Mouse (Mus musculus): ENCODE measurements at regions not wholly inside any gene's neighbourhood (a gene's known extent, or its start where the extent isn't known, plus 50 kb on each side); places are given as distances from the start of the nearest gene placed in this dataset.

DNA sequence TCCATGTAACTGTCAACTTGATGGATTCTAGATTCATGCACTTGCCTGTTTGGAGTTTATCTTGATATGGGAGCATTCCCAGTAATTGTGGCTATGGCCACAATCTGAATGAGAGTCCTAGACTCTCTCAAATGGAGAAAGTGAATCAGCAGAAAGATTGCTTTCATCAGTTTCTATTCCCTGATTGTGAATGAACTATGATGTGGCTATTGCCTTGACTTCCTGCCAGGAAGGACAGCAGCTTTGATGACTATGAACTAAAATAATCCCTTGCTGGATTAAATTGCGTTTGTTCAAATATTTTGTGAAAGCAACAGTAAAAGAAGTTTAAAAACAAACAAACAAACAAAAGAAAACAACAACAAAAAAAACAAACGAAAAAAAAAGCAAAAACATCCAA lies 407.5 kb downstream of the Tmem182 start:
- intact Hi-C loops (cut with DNase I) = no loop called here
- DNase-seq (ENCODE audit: low spot score) = no peak

DNA sequence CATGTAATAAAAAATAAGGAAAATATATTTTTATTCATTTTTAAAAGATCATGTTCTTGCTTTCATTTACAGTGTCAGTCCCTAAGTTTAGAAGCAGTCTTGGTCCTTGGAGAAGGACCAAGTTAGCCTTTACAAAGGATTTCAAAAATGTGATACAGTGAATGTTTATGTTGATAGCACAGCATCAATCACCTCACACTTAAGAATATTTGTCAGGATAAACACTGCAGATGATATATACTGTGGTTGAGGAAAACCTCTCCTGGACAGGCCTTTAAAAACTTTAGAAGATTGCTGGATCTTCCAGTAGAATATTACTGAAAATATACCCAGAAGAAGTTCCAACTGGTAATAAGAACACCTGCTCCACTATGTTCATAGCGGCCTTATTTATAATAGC lies 420.4 kb downstream of the Tmem182 start:
- intact Hi-C loops (cut with DNase I) = no loop called here
- DNase-seq (ENCODE audit: low spot score) = no peak

DNA sequence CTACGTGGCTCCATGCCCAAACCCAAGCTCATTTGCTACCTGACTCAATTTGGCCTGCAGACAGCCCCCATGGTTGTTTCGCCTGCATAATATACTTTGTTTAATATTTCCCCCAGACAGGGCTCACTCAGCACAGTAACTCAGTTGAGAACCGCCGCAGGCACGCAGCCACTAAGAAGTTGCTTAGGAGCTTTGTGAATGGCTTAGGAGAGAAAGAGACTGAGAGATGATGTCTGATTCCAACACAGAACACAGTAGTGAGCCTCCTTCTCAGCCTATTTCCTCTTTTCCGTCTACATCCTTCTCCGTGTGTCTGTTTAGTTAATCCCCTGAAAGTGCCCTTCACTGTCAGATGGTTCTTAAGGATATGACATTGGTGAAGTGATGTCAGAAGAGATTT lies 429.9 kb downstream of the Tmem182 start:
- DNase-seq (ENCODE audit: low spot score) = no peak
- intact Hi-C loops (cut with DNase I) = no loop called here

DNA sequence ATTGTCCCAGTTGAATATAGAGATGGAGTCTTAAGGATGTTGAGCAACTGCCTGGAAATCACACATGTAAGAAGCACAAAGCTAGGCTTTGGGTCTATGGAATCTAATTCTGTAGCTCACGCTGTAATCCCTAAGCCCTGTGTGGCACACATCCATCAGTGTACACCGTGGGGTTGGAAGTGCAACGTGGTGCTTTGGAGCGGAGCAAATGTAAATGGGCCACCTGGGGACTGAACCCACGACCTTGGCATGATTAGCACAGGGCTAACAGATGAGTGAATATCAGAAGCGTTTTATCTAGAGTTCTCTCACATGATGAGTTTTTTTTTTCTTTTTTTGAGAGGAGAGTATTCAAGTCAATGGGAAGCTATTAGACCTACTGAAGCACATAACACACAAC lies 437.6 kb downstream of the Tmem182 start:
- no peak for DNase-seq (ENCODE audit: low spot score)
- intact Hi-C loops (cut with DNase I) = no loop called here

DNA sequence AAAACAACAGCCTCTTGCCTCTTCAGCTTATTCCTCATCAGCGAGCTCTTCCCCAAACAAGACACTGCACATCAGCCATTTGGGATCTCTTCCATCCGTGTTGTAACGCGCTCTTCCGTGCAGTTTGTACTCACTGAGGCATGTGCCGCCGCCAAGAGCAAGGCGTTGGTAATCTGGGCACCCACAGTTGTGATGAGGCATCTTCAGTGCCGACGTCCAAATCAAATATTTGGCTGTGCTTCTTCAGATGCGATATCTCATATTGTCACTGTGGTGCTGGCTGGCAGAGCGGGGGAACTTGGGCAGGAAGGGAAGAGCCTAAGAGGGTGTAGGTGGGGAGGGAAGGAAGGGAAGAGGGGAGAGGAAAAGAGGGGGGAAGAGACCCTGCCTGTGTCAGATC lies 439.2 kb downstream of the Tmem182 start:
- intact Hi-C loops (cut with DNase I) = no loop called here
- no peak for DNase-seq (ENCODE audit: low spot score)

DNA sequence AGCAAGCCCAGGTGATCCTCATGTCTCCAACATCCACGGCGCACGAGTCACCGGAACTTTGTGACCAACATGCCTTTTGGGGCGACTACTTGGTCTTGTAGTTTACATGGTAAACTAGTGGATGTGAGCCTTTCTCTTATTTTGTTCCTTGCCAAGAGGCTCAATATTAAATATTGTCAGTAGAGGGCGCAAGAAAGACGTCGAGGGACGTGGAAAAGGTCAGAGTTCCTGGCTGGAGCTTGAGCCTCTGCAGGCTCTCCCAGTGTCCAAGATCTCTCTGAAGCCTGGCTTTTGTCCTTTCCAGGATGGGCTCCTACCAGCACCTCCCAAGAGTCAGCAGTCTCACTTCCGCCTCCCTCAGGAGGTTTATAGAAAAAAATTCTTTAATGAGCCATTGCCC lies 458.8 kb downstream of the Tmem182 start:
- DNase-seq (ENCODE audit: low spot score) = no peak
- intact Hi-C loops (cut with DNase I) = loop anchor here (10.0 kb wide), 1 partner anchor 1451 kb away; no protein-coding TSS in a partner anchor

DNA sequence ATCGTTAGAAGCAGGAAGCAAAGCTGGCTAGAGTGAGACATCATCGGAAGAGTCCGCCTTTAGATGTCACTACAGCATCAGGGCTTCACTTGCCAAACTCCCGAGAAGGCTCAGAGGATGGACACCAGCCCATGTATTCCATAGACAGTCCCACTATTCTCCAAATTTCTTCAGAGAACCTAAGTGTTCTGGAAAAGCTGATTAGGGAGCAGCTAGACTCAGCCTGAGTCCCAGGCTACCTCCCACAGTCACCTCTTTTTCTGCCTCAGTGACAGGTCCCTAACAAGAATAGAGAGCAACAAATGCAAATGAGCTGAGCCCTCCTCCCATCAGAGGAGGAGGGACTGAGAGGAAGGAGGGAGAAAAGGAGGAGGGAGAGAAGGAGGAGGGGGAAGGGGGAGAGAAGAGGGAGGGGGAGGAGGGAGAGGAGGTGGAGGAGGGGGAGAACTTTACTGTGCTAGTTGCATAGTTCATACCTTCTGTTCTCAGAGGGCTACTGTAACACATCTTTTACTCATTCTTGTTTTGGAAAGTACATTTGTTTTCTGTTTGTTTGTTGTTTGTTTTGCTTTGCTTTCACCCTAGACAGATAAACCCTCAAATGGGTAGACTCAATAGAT lies 465.8 kb downstream of the Tmem182 start:
- intact Hi-C loops (cut with DNase I) = no loop called here
- no peak for DNase-seq (ENCODE audit: low spot score)

DNA sequence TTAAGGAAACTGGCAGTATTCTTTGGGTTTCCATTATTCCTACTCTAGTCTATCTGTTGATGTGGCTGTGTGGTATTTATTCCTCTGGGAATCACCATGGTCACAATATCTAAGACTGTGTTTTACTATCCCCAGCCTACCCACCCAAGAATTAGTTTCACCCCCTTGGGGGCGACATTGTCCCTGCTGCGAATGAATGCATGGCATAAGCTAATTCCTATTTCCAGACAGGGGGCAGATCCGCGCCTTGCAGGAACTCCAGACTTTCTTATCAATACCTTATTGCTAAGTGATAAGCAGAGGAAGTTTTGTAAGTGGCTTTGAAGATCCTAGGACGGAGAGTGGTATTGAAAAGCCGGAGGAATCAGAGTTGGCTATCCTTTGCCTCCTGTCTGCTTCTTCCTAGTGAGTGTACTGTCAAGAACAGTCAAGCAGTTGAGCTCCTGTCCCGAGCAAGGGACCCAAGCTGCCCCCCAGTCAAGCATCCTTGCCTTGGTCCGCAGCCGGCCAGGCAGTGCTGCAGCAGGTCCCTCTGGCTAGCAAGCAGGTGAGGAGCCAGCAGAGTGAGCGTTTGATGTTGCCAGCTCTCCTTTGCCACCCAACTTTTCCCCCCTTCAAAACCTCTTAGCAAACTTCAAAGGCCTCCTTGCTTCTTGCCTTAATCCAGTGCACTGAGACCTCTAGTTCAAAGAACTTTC lies 469.3 kb downstream of the Tmem182 start:
- intact Hi-C loops (cut with DNase I) = no loop called here
- no peak for DNase-seq (ENCODE audit: low spot score)

DNA sequence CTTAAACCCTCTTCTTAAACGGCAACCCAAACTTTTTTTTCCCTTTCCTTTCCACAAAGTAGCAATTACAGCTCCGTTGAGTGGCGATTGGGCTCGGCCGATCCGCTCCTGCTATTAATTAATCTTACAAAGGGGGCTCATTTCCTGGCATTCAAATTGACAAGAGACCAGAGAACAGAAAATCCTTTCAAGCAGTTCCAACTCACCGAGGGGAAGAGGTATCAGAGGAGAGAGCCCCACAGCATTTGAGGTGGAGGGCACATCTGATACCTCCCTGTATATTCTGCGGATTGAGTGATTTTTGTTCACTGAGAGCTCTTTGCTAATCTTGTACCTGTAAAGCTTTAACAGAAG lies 469.8 kb downstream of the Tmem182 start:
- intact Hi-C loops (cut with DNase I) = no loop called here
- no peak for DNase-seq (ENCODE audit: low spot score)

DNA sequence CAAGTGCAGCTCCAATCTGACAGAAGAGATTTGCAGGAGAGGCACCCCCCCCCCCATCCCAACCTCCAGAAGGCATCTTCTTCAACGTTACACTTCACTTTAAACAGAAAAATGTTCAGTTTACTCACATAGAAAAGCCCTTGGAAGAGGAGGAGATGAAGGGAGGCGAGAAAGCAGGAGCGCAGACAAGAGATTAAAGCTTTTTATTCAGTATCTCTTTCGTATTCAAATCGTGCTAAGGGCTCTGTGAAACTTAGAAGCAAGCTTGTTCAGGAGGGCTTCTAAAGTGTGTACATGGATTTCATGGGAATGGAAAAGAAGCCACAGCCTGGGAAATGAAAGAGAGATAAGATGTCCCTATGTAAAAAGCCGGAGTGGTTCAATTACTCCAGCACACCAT lies 470.2 kb downstream of the Tmem182 start:
- DNase-seq (ENCODE audit: low spot score) = no peak
- intact Hi-C loops (cut with DNase I) = no loop called here

DNA sequence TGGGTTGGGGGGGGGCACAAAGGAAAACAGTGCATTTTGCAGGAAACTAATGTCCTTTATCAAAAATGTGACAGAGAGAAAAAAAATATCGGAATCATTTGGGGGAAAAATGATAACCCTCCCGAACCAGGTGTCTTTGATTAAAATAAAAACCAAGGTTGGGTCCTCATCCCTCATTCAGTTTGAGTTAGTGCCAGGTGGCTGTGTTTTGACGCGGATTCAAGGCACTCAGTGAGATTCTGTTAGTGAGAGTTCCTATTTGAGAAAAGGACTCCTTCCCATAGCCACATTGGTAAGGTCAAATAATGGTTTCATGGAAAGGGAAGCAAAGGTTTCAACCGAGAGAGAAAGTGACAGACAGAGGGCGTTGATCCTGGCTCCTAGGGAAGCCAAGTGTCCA lies 470.9 kb downstream of the Tmem182 start:
- intact Hi-C loops (cut with DNase I) = no loop called here
- no peak for DNase-seq (ENCODE audit: low spot score)

DNA sequence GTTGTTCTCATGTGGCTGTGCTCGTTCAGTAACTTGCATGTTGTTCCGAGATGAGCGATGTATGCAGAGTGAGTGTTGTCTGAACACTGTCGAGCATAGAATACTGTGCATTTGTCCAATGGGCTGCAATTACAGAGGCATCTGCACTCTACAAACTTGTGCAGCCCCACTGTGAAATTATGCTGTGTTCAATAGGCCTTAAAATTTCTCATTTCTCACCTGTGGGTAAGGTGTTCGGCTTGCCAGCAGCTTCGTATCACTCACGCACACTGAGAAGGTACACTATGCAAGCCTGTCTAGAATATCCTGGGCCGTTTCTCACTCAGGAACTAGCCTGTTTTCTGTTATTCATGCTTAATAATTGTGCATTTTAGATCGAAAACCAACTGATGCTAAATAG lies 479.8 kb downstream of the Tmem182 start:
- intact Hi-C loops (cut with DNase I) = no loop called here

DNA sequence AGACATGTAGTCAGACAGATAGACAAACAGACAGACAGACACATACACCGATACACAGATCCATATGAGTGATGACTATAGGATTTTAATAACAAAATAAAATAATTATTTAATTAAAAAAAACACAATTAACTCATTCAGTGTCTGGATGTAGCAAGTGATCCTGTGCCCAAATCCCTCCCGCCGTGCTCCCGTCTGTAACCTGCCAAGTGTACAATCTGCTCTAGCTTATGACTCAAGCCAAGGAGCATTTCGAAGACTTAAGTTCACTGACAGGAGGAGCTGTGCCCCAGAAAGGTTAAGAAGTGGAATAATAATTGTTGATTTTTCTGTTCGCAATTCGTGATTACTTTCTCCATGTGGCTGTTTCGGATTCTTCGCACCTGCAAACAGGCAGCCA lies 480.8 kb downstream of the Tmem182 start:
- intact Hi-C loops (cut with DNase I) = no loop called here
- DNase-seq (ENCODE audit: low spot score) = no peak

More for the DNA sequence above, 479.8 kb downstream of the Tmem182 start:
- DNase-seq (ENCODE audit: low spot score) = no peak

DNA sequence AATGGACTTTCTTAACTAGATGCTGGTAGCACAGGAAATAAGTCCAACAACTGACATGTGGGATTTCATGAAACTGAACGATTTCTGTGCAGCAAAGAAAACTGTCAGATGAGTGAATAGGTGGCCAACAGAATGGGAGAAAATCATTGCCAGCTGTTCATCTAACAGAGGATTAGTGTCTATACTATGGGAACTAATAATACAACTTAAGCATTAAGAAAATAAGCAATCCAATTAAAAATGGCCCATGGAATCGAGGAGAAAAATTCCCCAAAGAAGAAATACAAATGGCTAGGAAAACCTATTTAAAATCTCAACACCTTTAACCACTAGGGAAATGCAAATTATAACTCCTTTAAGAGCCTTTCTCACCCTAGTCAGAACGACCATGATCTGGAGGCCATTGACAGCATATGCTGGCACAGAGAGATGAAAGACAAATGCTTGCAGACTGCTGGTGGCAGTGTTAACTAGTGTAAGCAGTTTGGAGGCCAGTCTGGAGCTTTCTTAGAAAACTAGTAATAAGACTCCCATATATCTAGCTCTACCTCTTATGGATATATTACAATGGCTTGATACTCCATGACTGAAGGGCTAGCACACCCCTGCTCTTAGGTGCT lies 521.6 kb downstream of the Tmem182 start:
- DNase-seq (ENCODE audit: low spot score) = no peak
- intact Hi-C loops (cut with DNase I) = no loop called here

DNA sequence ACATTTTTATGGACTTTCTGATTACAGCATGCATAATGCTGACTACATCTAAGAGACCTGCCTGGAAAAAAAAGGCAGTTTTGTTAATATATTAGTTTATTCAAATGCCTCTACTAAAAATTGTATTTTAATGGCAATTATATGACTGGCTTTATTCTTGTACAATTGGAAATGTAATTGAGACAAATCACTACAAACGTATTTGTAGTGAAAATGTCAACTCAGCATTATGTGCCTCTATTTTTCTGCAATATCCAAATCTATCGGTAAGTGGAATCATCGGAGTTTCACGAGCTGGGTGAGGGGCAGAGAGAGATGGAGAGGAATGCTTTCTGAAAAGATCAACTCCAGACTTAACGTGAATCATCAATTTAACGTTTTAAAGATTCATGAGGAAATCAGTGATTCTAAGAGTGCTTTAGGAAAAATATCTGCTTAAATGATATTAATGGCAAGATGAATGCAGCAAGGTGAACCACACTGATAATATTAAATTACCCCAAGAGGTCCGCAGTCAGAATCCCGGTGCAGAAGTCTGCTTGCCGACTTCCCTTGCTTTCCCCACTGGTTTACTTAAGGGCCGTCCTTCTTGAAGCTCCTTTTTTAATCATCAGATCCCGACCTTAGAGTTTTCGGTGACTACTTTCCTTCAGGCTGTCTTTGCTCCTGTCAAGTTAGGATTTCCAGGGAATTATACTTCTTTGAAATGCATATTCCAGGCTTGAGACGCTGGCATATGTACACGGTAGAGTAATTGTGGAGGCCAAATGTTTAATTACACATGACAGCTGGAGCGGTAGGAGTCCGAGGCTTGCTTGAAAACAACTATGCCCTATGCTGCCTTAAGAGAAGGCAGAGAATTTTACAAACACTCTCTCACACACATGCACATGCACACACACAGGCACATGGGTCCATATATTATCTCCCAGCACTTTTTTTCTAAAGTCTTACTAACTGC lies 544.7 kb downstream of the Tmem182 start:
- DNase-seq (ENCODE audit: low spot score) = no peak
- intact Hi-C loops (cut with DNase I) = no loop called here

DNA sequence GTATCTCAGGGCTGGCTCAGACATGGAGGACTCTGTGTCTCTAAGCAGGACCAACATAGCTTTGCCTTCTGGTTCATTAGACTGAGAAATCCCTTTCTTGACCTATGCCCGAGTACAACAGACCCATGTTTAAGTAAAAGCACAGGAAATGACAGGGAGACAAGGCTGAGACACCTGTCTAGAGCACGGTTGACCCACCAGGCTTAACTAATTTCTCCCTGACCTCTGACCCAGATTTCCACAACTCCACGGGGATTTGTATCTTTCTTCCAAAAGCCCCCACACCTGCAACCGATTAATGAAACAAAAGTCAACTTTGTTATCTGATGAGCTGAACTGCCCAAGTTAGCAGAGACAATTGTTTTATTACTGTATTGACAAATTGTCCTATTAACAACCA lies 553.7 kb downstream of the Tmem182 start:
- intact Hi-C loops (cut with DNase I) = no loop called here
- no peak for DNase-seq (ENCODE audit: low spot score)

DNA sequence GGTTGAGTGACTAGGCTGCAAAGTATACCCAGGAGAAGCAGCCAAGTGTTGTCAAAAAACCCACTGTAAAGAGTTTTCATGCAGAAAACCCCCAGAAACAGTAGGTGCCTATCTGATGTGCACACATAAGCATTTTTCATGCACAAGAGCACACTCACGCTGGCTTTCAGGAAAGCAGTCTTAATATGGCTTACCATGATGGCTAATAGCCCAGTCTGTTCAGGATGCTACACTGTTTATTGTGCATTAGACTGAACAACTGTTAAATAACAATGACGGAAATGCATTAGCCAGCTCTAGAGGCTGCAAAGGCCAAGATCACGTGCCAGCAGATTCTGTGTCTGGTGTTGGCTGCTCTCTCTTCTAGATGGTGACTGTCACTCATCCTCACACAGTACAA lies 556.1 kb downstream of the Tmem182 start:
- intact Hi-C loops (cut with DNase I) = no loop called here
- DNase-seq (ENCODE audit: low spot score) = no peak

DNA sequence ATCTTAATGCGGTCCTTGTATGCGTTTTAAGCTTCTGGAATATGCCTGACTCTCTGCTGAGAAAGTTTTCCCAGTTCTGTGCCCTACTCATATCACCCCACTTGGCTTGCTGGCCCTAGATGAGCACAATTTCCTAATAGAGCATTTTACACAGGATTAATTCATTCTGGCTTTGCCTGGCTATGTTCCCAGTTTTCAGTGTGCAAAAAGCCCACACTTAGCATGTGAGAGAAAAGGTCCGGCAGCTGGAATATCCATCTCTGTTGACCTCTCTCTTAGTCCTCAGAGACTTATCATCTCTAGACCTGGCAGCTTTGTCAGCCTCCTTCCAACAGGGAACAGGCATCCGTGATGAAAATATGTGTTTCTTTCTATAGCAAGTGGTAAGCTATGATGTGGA lies 574.6 kb downstream of the Tmem182 start:
- intact Hi-C loops (cut with DNase I) = no loop called here
- DNase-seq (ENCODE audit: low spot score) = no peak

DNA sequence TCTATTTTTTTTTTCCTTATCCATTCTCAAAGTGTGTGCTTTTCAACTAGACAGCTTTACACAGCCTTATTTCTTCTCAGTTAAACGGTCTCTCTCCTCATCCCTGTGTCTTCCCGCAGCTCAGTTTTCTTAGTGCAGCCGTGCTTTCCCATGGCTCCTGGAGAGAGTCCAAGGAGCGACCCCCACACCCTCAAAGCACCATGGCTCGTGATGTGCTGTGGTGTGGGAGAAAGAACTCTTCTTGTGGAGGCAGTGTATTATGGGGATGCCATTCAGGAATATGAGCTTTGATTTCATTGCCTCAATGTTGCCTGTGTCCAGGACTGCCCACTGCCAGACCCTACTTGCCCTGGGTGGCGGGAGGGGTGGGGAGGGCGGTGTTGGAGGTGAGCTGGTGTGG lies 576.1 kb downstream of the Tmem182 start:
- DNase-seq (ENCODE audit: low spot score) = no peak
- intact Hi-C loops (cut with DNase I) = no loop called here

DNA sequence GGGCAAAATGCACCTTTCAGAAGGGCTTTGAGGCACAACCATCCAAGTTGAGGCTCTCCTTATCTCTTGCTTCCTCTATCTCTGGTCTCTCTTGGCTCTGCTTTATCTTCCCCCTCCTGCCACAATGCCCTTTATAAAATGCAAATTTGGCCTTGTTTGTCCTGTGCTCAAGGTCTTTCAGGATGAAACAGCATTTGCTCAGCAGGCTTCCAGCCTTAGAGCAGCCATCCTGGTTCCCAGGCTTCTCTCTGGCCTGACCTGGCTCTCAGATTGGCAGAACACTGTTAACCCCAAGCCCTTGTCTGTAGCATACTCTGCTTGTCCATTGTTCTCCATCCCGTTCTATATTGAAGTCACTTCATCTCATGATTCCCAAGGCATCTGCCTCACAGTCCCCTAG lies 579.3 kb downstream of the Tmem182 start:
- intact Hi-C loops (cut with DNase I) = no loop called here
- DNase-seq (ENCODE audit: low spot score) = no peak

DNA sequence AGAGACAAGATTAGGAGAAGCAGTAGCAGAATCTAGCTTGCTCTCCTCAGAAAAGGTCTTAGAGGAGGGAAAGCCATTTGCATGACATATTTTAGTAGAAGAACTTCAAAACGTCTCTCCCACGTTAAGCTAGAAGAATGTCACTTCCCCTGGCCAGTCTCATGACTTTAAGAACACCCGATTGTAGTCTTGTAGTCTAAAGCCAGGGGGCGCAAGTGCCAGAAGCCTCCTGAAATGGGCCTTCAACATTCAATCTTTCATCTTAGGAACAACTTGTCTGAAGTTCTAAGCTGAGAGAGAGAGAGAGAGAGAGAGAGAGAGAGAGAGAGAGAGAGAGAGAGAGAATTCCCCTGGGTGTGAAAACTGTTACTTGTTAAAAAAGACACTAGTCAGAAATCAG lies 581.0 kb downstream of the Tmem182 start:
- intact Hi-C loops (cut with DNase I) = no loop called here
- no peak for DNase-seq (ENCODE audit: low spot score)

Data from heart, postnatal 25 days (tissue).